ENCODE assay signal across 29 mouse cellular contexts in the genomic region with DNA sequence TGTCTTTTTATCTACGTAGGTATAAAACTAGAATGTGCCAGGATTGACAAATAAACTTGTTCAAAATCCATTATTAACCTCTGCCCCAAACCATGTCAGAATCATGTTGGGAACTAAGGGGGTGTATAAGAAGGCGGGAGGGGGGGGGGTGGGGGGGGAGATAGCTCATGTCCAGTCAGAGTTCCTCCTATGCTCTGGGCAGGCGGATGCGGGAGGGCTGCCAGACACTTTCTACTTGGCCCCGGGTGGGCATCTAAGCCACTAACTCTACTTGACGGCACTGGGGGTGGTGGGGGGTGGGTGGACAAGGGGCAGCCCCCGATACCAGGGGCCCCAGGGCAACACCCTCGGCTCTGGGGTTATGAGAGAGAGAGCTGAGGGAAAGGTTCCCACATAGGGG. TPM values are rescaled to one million over a fixed set of nuclear protein-coding genes. Genes with fewer than 3 reads are reported as not detected.
"Had no signal": no experiment of that assay in that cellular context is flagged by ENCODE, and none has a peak within 500 bp of the region (broad histone marks: within the 10 kb centered on the region; RNA-seq: fewer than 3 reads in every experiment).

No protein-coding gene starts in this region.

- H3K4me2 ChIP-seq: heart, embryonic 13.5 days; heart, embryonic 15.5 days; hindbrain, embryonic 13.5 days; hindbrain, embryonic 15.5 days; kidney, embryonic 15.5 days; limb, embryonic 12.5 days; liver, embryonic 12.5 days had no signal

- H3K36me3 ChIP-seq: heart, embryonic 10.5 days; heart, embryonic 13.5 days; heart, embryonic 15.5 days; hindbrain, embryonic 13.5 days; hindbrain, embryonic 15.5 days; kidney, embryonic 15.5 days; limb, embryonic 10.5 days; limb, embryonic 12.5 days; liver, embryonic 12.5 days had no signal

- H3K27ac ChIP-seq: heart, embryonic 10.5 days; heart, embryonic 13.5 days; heart, embryonic 15.5 days; hindbrain, embryonic 13.5 days; hindbrain, embryonic 15.5 days; hindbrain, postnatal 0 days; kidney, embryonic 15.5 days; kidney, postnatal 0 days; left cerebral cortex, adult 2 months; limb, embryonic 10.5 days; limb, embryonic 12.5 days; liver, embryonic 12.5 days had no signal

- H3K4me1 ChIP-seq: heart, embryonic 10.5 days; heart, embryonic 13.5 days; heart, embryonic 15.5 days; hindbrain, embryonic 13.5 days; hindbrain, embryonic 15.5 days; kidney, embryonic 15.5 days; limb, embryonic 10.5 days; limb, embryonic 12.5 days; liver, embryonic 12.5 days had no signal

- H3K27me3 ChIP-seq: heart, embryonic 13.5 days; heart, embryonic 15.5 days; hindbrain, embryonic 13.5 days; hindbrain, embryonic 15.5 days; kidney, embryonic 15.5 days; limb, embryonic 12.5 days; liver, embryonic 12.5 days had no signal

- H3K9ac ChIP-seq: heart, embryonic 13.5 days; heart, embryonic 15.5 days; hindbrain, embryonic 13.5 days; hindbrain, embryonic 15.5 days; kidney, embryonic 15.5 days; limb, embryonic 12.5 days; liver, embryonic 12.5 days had no signal

- DNase-seq: gastrocnemius, postnatal 14 days; gastrocnemius, postnatal 36 days; heart, postnatal 14 days; heart, postnatal 36 days; kidney, adult 11 months; kidney, adult 2 months; kidney, adult 9 months; kidney, postnatal 14 days; kidney, postnatal 36 days had no signal

- H3K9me3 ChIP-seq: heart, embryonic 10.5 days; heart, embryonic 13.5 days; heart, embryonic 15.5 days; hindbrain, embryonic 13.5 days; hindbrain, embryonic 15.5 days; kidney, embryonic 15.5 days; limb, embryonic 10.5 days; limb, embryonic 12.5 days; liver, embryonic 12.5 days had no signal

- ATAC-seq: intestine, embryonic 16.5 days; liver, embryonic 12.5 days had no signal

- H3K4me3 ChIP-seq: heart, embryonic 10.5 days; heart, embryonic 13.5 days; heart, embryonic 15.5 days; hindbrain, embryonic 13.5 days; hindbrain, embryonic 15.5 days; kidney, embryonic 15.5 days; left cerebral cortex, adult 2 months; limb, embryonic 10.5 days; limb, embryonic 12.5 days; liver, embryonic 12.5 days had no signal

RNA-seq across cellular contexts. Expression of gene 4930486L24Rik, which starts 21.1 kb away (rescaled TPM):
- polyA plus RNA-seq: heart, embryonic 10.5 days; heart, embryonic 13.5 days; heart, embryonic 15.5 days; heart, postnatal 0 days; hindbrain, embryonic 11.5 days; hindbrain, embryonic 13.5 days; hindbrain, embryonic 15.5 days; hindbrain, postnatal 0 days; kidney, postnatal 0 days; large intestine, adult 2 months; limb, embryonic 10.5 days; limb, embryonic 12.5 days; limb, embryonic 14.5 days; liver, adult 2 months; liver, embryonic 12.5 days had no signal

RNA-seq across cellular contexts. Expression of gene Ctsll3, which starts 40.5 kb away (rescaled TPM):
- polyA plus RNA-seq: gonadal fat pad, adult 2 months; heart, embryonic 10.5 days; heart, embryonic 13.5 days; heart, embryonic 15.5 days; heart, postnatal 0 days; hindbrain, embryonic 11.5 days; hindbrain, embryonic 13.5 days; hindbrain, embryonic 15.5 days; hindbrain, postnatal 0 days; intestine, embryonic 14.5 days; intestine, embryonic 16.5 days; kidney, adult 2 months; kidney, embryonic 15.5 days; kidney, postnatal 0 days; large intestine, adult 2 months; limb, embryonic 10.5 days; limb, embryonic 12.5 days; liver, adult 2 months; liver, embryonic 12.5 days had no signal

RNA-seq across cellular contexts. Expression of gene Gm49392, which starts 53.5 kb away (rescaled TPM):
- polyA plus RNA-seq: intestine, embryonic 14.5 days; kidney, adult 2 months; limb, embryonic 12.5 days; liver, adult 2 months had no signal

RNA-seq across cellular contexts. Expression of gene BC051665, which starts 57.0 kb away (rescaled TPM):
- polyA plus RNA-seq: gonadal fat pad, adult 2 months; heart, embryonic 10.5 days; heart, embryonic 13.5 days; heart, embryonic 15.5 days; heart, postnatal 0 days; hindbrain, embryonic 11.5 days; hindbrain, embryonic 13.5 days; hindbrain, embryonic 15.5 days; hindbrain, postnatal 0 days; intestine, embryonic 14.5 days; intestine, embryonic 16.5 days; kidney, adult 2 months; kidney, embryonic 15.5 days; kidney, postnatal 0 days; large intestine, adult 2 months; limb, embryonic 10.5 days; limb, embryonic 12.5 days; limb, embryonic 14.5 days; liver, adult 2 months; liver, embryonic 12.5 days had no signal
